Mouse (Mus musculus) stomach, postnatal 0 days (tissue): Measurements from ENCODE around the gene Cxcr6.

Experiments used
- CTCF ChIP-seq: IDR thresholded peaks from 2 replicates; pipeline ENCODE4 v1.5.1; 2016; ENCODE audit warnings: antibody characterized with exemption, low read depth, mild to moderate bottlenecking, moderate library complexity
- EP300 ChIP-seq: optimal IDR thresholded peaks from 2 replicates; pipeline ENCODE3; 2016; ENCODE audit warnings: antibody characterized with exemption

GRCm38 (mm10) chr9:123850705-123851061, 44.4 kb downstream of the Cxcr6 start:
- TF ChIP-seq CTCF = no peak
- peak; percentile 59 for TF ChIP-seq EP300
